Mouse (Mus musculus) right cerebral cortex, postnatal 25 days (tissue): ENCODE measurements around the gene D13Ertd608e.
"Not testable (repeated sequence)": the region's sequence is repeated elsewhere in the genome, so short reads cannot be mapped to it uniquely, and the experiment has no call there.

Source experiments
- DNase-seq: peaks from one replicate; pipeline ENCODE4 v3.0.0; 2022

The D13Ertd608e gene

GRCm38 (mm10) chr13:119835320-119836056 lies at the start of gene D13Ertd608e:
D13Ertd608e (plus strand) TSS chr13:119836006.
- peak; percentile 12 for DNase-seq

- DNase-seq, result peak; percentile 56
These were observed 45.7 kb upstream of the D13Ertd608e start for GRCm38 (mm10) chr13:119789851-119790717.

- DNase-seq, result peak; percentile 93
These were observed 44.8 kb upstream of the D13Ertd608e start, which contains the start of gene Zfp131 for GRCm38 (mm10) chr13:119790761-119791579. Zfp131 (minus strand) TSS chr13:119790889.

- no peak for DNase-seq
These were observed 44.1 kb upstream of the D13Ertd608e start for GRCm38 (mm10) chr13:119791580-119792135.

GRCm38 (mm10) chr13:119792791-119793404 lies 42.9 kb upstream of the D13Ertd608e start:
- no peak for DNase-seq

- DNase-seq, result no peak
These were observed 38.1 kb upstream of the D13Ertd608e start for GRCm38 (mm10) chr13:119797656-119798055.

GRCm38 (mm10) chr13:119808937-119809336 lies 26.9 kb upstream of the D13Ertd608e start:
- DNase-seq, result no peak

GRCm38 (mm10) chr13:119810031-119810430 lies 25.8 kb upstream of the D13Ertd608e start:
- DNase-seq, result no peak

- no peak for DNase-seq
These were observed 19.0 kb upstream of the D13Ertd608e start for GRCm38 (mm10) chr13:119816798-119817197.

- DNase-seq, result no peak
These were observed 18.1 kb upstream of the D13Ertd608e start for GRCm38 (mm10) chr13:119817579-119818206.

GRCm38 (mm10) chr13:119830116-119830515 lies 5.7 kb upstream of the D13Ertd608e start, which contains the start of gene AF067063:
AF067063 (minus strand) TSS chr13:119830216.
- DNase-seq, result not testable (repeated sequence)

GRCm38 (mm10) chr13:119836324-119836811 lies 562 bp downstream of the D13Ertd608e start:
- peak; percentile 4 for DNase-seq

GRCm38 (mm10) chr13:119837719-119838337 lies 2.0 kb downstream of the D13Ertd608e start:
- DNase-seq, result peak; percentile 8

GRCm38 (mm10) chr13:119839982-119840381 lies 4.2 kb downstream of the D13Ertd608e start:
- DNase-seq, result not testable (repeated sequence)

- DNase-seq, result not testable (repeated sequence)
These were observed 26.6 kb downstream of the D13Ertd608e start for GRCm38 (mm10) chr13:119862399-119862798.

- not testable (repeated sequence) for DNase-seq
These were observed 28.7 kb downstream of the D13Ertd608e start for GRCm38 (mm10) chr13:119864395-119864999.

GRCm38 (mm10) chr13:119886896-119887295 lies 51.1 kb downstream of the D13Ertd608e start:
- not testable (repeated sequence) for DNase-seq

GRCm38 (mm10) chr13:119894685-119895084 lies 58.9 kb downstream of the D13Ertd608e start, which contains the start of gene Tcstv1:
Tcstv1 (minus strand) TSS chr13:119894785.
- not testable (repeated sequence) for DNase-seq
